Mouse (Mus musculus) stomach, embryonic 15.5 days (tissue): Measurements from ENCODE around the gene Gpr4. TPM values are rescaled to one million over a fixed set of nuclear protein-coding genes. Genes with fewer than 3 reads are reported as not detected.

Experiments
- ATAC-seq: fragments of 200-750 bp; cut with Nextera tagmentation; 2 replicates; pipeline ENCODE4 v1.8.0; 2017; ENCODE audit warnings: low read depth, moderate number of reproducible peaks, moderate TSS enrichment; ENCODE audit not compliant: insufficient read depth, low FRiP score
- H3K27ac ChIP-seq: fragments of 300-500 bp; sonication (generic); 2 replicates; pipeline ENCODE4 v1.5.1; 2015; ENCODE audit warnings: mild to moderate bottlenecking, inconsistent platforms
- H3K27me3 ChIP-seq: fragments of 300-500 bp; sonication (generic); replicated peaks from 2 replicates; pipeline ENCODE4 v1.6.1; 2015; ENCODE audit warnings: inconsistent platforms
- H3K36me3 ChIP-seq: fragments of 300-500 bp; sonication (generic); 2 replicates; pipeline ENCODE4 v1.6.1; 2015; ENCODE audit warnings: inconsistent platforms
- H3K4me1 ChIP-seq: fragments of 300-500 bp; sonication (generic); 2 replicates; pipeline ENCODE4 v1.6.1; 2015; ENCODE audit warnings: inconsistent platforms
- H3K4me2 ChIP-seq: fragments of 300-500 bp; sonication (generic); 2 replicates; pipeline ENCODE4 v1.6.1; 2015; ENCODE audit warnings: mild to moderate bottlenecking, inconsistent platforms
- H3K4me3 ChIP-seq: fragments of 300-500 bp; sonication (generic); replicated peaks from 2 replicates; pipeline ENCODE4 v1.5.1; 2015; ENCODE audit warnings: inconsistent platforms
- H3K9ac ChIP-seq: fragments of 300-500 bp; sonication (generic); 2 replicates; pipeline ENCODE4 v1.6.1; 2015; ENCODE audit warnings: inconsistent platforms
- H3K9me3 ChIP-seq: fragments of 300-500 bp; sonication (generic); 2 replicates; pipeline ENCODE4 v1.6.1; 2016; ENCODE audit warnings: inconsistent platforms
- WGBS: fragments of 180-500 bp; shearing (Covaris S2); methylation state at CpG from one replicate; pipeline ENCODE4 v1.1.7; 2015; 5-methylcytosine and 5-hydroxymethylcytosine counted together
- polyA plus RNA-seq: library from polyadenylated mRNA; unstranded; fragments of >200 nt; fragmentation: Nextera tagmentation; extraction: Ambion mirVana; gene quantifications from 2 replicates; pipeline ENCODE4 v1.2.1, GENCODE M21; 2015

Gpr4 gene
- polyA plus RNA-seq, result 1.5 and 1.6 TPM in 2 replicates

- Histone ChIP-seq H3K36me3 (no peaks in the 10 kb centered on the region), H3K9me3 (no peaks in the 10 kb centered on the region), H3K9ac (no peak within 1 kb of the TSS), H3K4me1 (peaks cover 4% of the 10 kb centered on the region; the same call in 1 of the 2 replicates), H3K4me3 (peak within 1 kb of the TSS; percentile 49), H3K4me2 (peak within 1 kb of the TSS; percentile 90), H3K27me3 (no peaks in the 10 kb centered on the region), H3K27ac (no peak within 1 kb of the TSS)
- 2% methylated on average over 29 of the region's 30 CpGs for WGBS
- ATAC-seq, result peak; percentile 54; the same call in 1 of the 2 replicates
Measured at GRCm38 (mm10) chr7:19211996-19212755, at the start of gene Gpr4. Gene Gpr4 (plus strand): TSS chr7:19212538.

- H3K27me3 ChIP-seq, result peaks cover 16% of the 10 kb centered on the region
- whole genome bisulfite sequencing, result 84% methylated on average over 7 of the region's 7 CpGs
- H3K9me3 ChIP-seq, result no peaks in the 10 kb centered on the region
- H3K4me2 ChIP-seq, result no peak overlapping the region
- no peak for ATAC-seq
- no peak overlapping the region for H3K9ac ChIP-seq
- H3K36me3 ChIP-seq, result no peaks in the 10 kb centered on the region
- H3K4me3 ChIP-seq, result no peak overlapping the region
- peaks cover 34% of the 10 kb centered on the region for H3K4me1 ChIP-seq
- H3K27ac ChIP-seq, result no peak overlapping the region
Measured at GRCm38 (mm10) chr7:19162928-19163327, 49.4 kb upstream of the Gpr4 start.

GRCm38 (mm10) chr7:19163752-19164151 is 48.6 kb upstream of the Gpr4 start:
- Histone ChIP-seq H3K4me1 (peaks cover 34% of the 10 kb centered on the region), H3K9me3 (no peaks in the 10 kb centered on the region), H3K27ac (no peak overlapping the region), H3K4me3 (no peak overlapping the region), H3K27me3 (peaks cover 16% of the 10 kb centered on the region), H3K36me3 (no peaks in the 10 kb centered on the region), H3K4me2 (peak overlapping the region; percentile 36), H3K9ac (no peak overlapping the region)
- no peak for ATAC-seq
- 26% methylated on average over 12 of the region's 12 CpGs for WGBS

GRCm38 (mm10) chr7:19164189-19164588 is 48.1 kb upstream of the Gpr4 start:
- H3K4me3 ChIP-seq, result 0 out of 2 replicates have a peak overlapping the region, but pooled peaks have one; percentile 7
- H3K4me2 ChIP-seq, result peak overlapping the region; percentile 36
- no peaks in the 10 kb centered on the region for H3K36me3 ChIP-seq
- H3K9ac ChIP-seq, result no peak overlapping the region
- H3K27ac ChIP-seq, result no peak overlapping the region
- peaks cover 14% of the 10 kb centered on the region for H3K27me3 ChIP-seq
- 0% methylated on average over 6 of the region's 6 CpGs for WGBS
- peak; percentile 41; the same call in 1 of the 2 replicates for ATAC-seq
- H3K4me1 ChIP-seq, result peaks cover 34% of the 10 kb centered on the region
- H3K9me3 ChIP-seq, result no peaks in the 10 kb centered on the region

GRCm38 (mm10) chr7:19164978-19165377 is 47.4 kb upstream of the Gpr4 start:
- Histone ChIP-seq H3K9me3 (no peaks in the 10 kb centered on the region), H3K9ac (no peak overlapping the region), H3K4me2 (peak overlapping the region; percentile 36), H3K27ac (no peak overlapping the region), H3K4me3 (0 out of 2 replicates have a peak overlapping the region, but pooled peaks have one; percentile 7), H3K4me1 (peaks cover 27% of the 10 kb centered on the region), H3K36me3 (no peaks in the 10 kb centered on the region), H3K27me3 (peaks cover 6% of the 10 kb centered on the region)
- ATAC-seq, result peak; percentile 59
- WGBS, result 4% methylated on average over 13 of the region's 13 CpGs

GRCm38 (mm10) chr7:19165656-19166423 is 46.5 kb upstream of the Gpr4 start, which contains the start of gene Gipr:
Gene Gipr (minus strand): TSS chr7:19166127.
- WGBS, result 10% methylated on average over 14 of the region's 14 CpGs
- Histone ChIP-seq H3K27ac (0 out of 2 replicates have a peak within 1 kb of the TSS, but pooled peaks have one; percentile 12), H3K36me3 (no peaks in the 10 kb centered on the region), H3K9ac (no peak within 1 kb of the TSS), H3K27me3 (peaks cover 6% of the 10 kb centered on the region), H3K9me3 (no peaks in the 10 kb centered on the region), H3K4me1 (peaks cover 29% of the 10 kb centered on the region), H3K4me2 (peak within 1 kb of the TSS; percentile 36), H3K4me3 (peak within 1 kb of the TSS; percentile 10)
- peak; percentile 44 for ATAC-seq

- WGBS, result 87% methylated on average over 3 of the region's 3 CpGs
- Histone ChIP-seq H3K27ac (no peak overlapping the region), H3K4me1 (peaks cover 32% of the 10 kb centered on the region), H3K9ac (no peak overlapping the region), H3K4me2 (no peak overlapping the region), H3K9me3 (no peaks in the 10 kb centered on the region), H3K36me3 (no peaks in the 10 kb centered on the region), H3K27me3 (peaks cover 6% of the 10 kb centered on the region), H3K4me3 (no peak overlapping the region)
- ATAC-seq, result no peak
Measured at GRCm38 (mm10) chr7:19166990-19167389, 45.3 kb upstream of the Gpr4 start.

- no peaks in the 10 kb centered on the region for H3K9me3 ChIP-seq
- WGBS, result 54% methylated on average over 10 of the region's 10 CpGs
- H3K36me3 ChIP-seq, result no peaks in the 10 kb centered on the region
- peaks cover 6% of the 10 kb centered on the region; the same call in 1 of the 2 replicates for H3K27me3 ChIP-seq
- ATAC-seq, result no peak
- no peak overlapping the region for H3K27ac ChIP-seq
- H3K4me2 ChIP-seq, result no peak overlapping the region
- H3K4me3 ChIP-seq, result no peak overlapping the region
- peaks cover 25% of the 10 kb centered on the region for H3K4me1 ChIP-seq
- H3K9ac ChIP-seq, result no peak overlapping the region
Measured at GRCm38 (mm10) chr7:19169506-19169905, 42.8 kb upstream of the Gpr4 start.

- H3K4me2 ChIP-seq, result no peak overlapping the region
- no peak overlapping the region for H3K4me3 ChIP-seq
- ATAC-seq, result peak; percentile 28; the same call in 1 of the 2 replicates
Measured at GRCm38 (mm10) chr7:19170142-19170541, 42.2 kb upstream of the Gpr4 start.

GRCm38 (mm10) chr7:19171831-19172230 is 40.5 kb upstream of the Gpr4 start:
- Histone ChIP-seq H3K4me1 (0 out of 2 replicates have a peak, but pooled peaks cover 16% of the 10 kb centered on the region), H3K27me3 (peaks cover 15% of the 10 kb centered on the region), H3K9ac (0 out of 2 replicates have a peak overlapping the region, but pooled peaks have one; percentile 3), H3K27ac (no peak overlapping the region), H3K9me3 (no peaks in the 10 kb centered on the region), H3K4me3 (no peak overlapping the region), H3K36me3 (no peaks in the 10 kb centered on the region), H3K4me2 (no peak overlapping the region)
- WGBS, result 51% methylated on average over 8 of the region's 8 CpGs
- no peak for ATAC-seq

More at GRCm38 (mm10) chr7:19170142-19170541, 42.2 kb upstream of the Gpr4 start:
- peak overlapping the region; percentile 45; the same call in 1 of the 2 replicates for H3K27ac ChIP-seq
- H3K9ac ChIP-seq, result no peak overlapping the region
- H3K9me3 ChIP-seq, result no peaks in the 10 kb centered on the region
- no peaks in the 10 kb centered on the region for H3K36me3 ChIP-seq
- 38% methylated on average over 8 of the region's 8 CpGs for WGBS
- H3K27me3 ChIP-seq, result peaks cover under 1% of the 10 kb centered on the region; the same call in 1 of the 2 replicates
- H3K4me1 ChIP-seq, result peaks cover 20% of the 10 kb centered on the region; the same call in 1 of the 2 replicates

- peak overlapping the region; percentile 30 for H3K4me3 ChIP-seq
- H3K4me1 ChIP-seq, result 0 out of 2 replicates have a peak, but pooled peaks cover 16% of the 10 kb centered on the region
- WGBS, result 2% methylated on average over 17 of the region's 17 CpGs
- no peak overlapping the region for H3K9ac ChIP-seq
- peak overlapping the region; percentile 58 for H3K4me2 ChIP-seq
- peak; percentile 28; the same call in 1 of the 2 replicates for ATAC-seq
- no peaks in the 10 kb centered on the region for H3K36me3 ChIP-seq
- 0 out of 2 replicates have a peak overlapping the region, but pooled peaks have one; percentile 5 for H3K27ac ChIP-seq
- H3K27me3 ChIP-seq, result peaks cover 26% of the 10 kb centered on the region
- H3K9me3 ChIP-seq, result no peaks in the 10 kb centered on the region
Measured at GRCm38 (mm10) chr7:19172874-19173273, 39.5 kb upstream of the Gpr4 start.
